Mouse (Mus musculus) bone marrow, adult 2 months (tissue): ENCODE results near the gene Aff4. TPM values are rescaled to one million over a fixed set of nuclear protein-coding genes. Genes with fewer than 3 reads are reported as not detected.
"Not testable (repeated sequence)": the region's sequence is repeated elsewhere in the genome, so short reads cannot be mapped to it uniquely, and the experiment has no call there.

Experiments
- H3K27ac ChIP-seq: fragments of 200-500 bp; 2 replicates; pipeline ENCODE4 v1.5.1; 2012; ENCODE audit warnings: low read depth, mild to moderate bottlenecking, control low read depth, inconsistent platforms, low read length; ENCODE audit not compliant: control insufficient read depth, poor library complexity, insufficient read depth
- H3K4me1 ChIP-seq: fragments of 200-500 bp; 2 replicates; pipeline ENCODE4 v1.6.1; 2011; ENCODE audit warnings: low read length; ENCODE audit not compliant: control insufficient read depth, insufficient read depth
- H3K4me3 ChIP-seq: fragments of 200-500 bp; replicated peaks from 2 replicates; pipeline ENCODE3; 2011; ENCODE audit warnings: mild to moderate bottlenecking, low read depth, low read length, control low read depth; ENCODE audit not compliant: control insufficient read depth
- CTCF ChIP-seq: fragments of 200-500 bp; IDR thresholded peaks from 2 replicates; pipeline ENCODE4 v1.5.1; 2011; ENCODE audit warnings: low read length, control low read depth; ENCODE audit not compliant: control insufficient read depth, insufficient read depth
- POLR2A ChIP-seq: fragments of 200-500 bp; IDR thresholded peaks from 2 replicates; pipeline ENCODE4 v1.6.1; 2011; ENCODE audit warnings: low read depth, mild to moderate bottlenecking, control low read depth, low read length, borderline replicate concordance; ENCODE audit not compliant: control insufficient read depth
- WGBS: fragments of 180-500 bp; shearing (Covaris S2); methylation state at CpG from one replicate; pipeline ENCODE4 v1.1.7; 2018; 5-methylcytosine and 5-hydroxymethylcytosine counted together
- polyA plus RNA-seq: library from polyadenylated mRNA; stranded (reverse); fragments of >200 nt; gene quantifications from 2 replicates; pipeline ENCODE4 v1.2.4, GENCODE M21; 2011; ENCODE audit warnings: low replicate concordance; ENCODE audit not compliant: missing spikeins, insufficient read depth, insufficient read length

Aff4 gene
- polyA plus RNA-seq, 1 experiment, result 36.2 TPM

- Histone ChIP-seq H3K27ac (no peak overlapping the region), H3K4me1 (peaks cover 3% of the 10 kb centered on the region; the same call in 1 of the 2 replicates), H3K4me3 (no peak overlapping the region)
- 18% methylated on average over 1 of the region's 1 CpGs for WGBS
- TF ChIP-seq CTCF, result no peak
- TF ChIP-seq POLR2A, result no peak
These were observed 35.9 kb upstream of the Aff4 start for GRCm38 (mm10) chr11:53314770-53315173.

GRCm38 (mm10) chr11:53316996-53317395 lies 33.6 kb upstream of the Aff4 start:
- Histone ChIP-seq H3K4me3 (no peak overlapping the region), H3K27ac (no peak overlapping the region), H3K4me1 (peaks cover 3% of the 10 kb centered on the region; the same call in 1 of the 2 replicates)
- TF ChIP-seq CTCF (no peak), POLR2A (no peak)
- WGBS, result 64% methylated on average over 6 of the region's 6 CpGs

- 91% methylated on average over 7 of the region's 7 CpGs for WGBS
- no peak overlapping the region for H3K4me3 ChIP-seq
- no peak overlapping the region for H3K27ac ChIP-seq
- TF ChIP-seq CTCF (no peak), POLR2A (no peak)
- no peaks in the 10 kb centered on the region; the same call in 1 of the 2 replicates for H3K4me1 ChIP-seq
These were observed 32.6 kb upstream of the Aff4 start for GRCm38 (mm10) chr11:53318041-53318440.

GRCm38 (mm10) chr11:53318568-53318967 lies 32.1 kb upstream of the Aff4 start:
- 81% methylated on average over 3 of the region's 3 CpGs for WGBS

GRCm38 (mm10) chr11:53319867-53320266 lies 30.8 kb upstream of the Aff4 start:
- 72% methylated on average over 13 of the region's 13 CpGs for WGBS

More at GRCm38 (mm10) chr11:53318568-53318967, 32.1 kb upstream of the Aff4 start:
- not testable (repeated sequence) for H3K27ac ChIP-seq, H3K4me3 ChIP-seq, H3K4me1 ChIP-seq

GRCm38 (mm10) chr11:53324512-53324968 lies 26.1 kb upstream of the Aff4 start, which contains the start of gene Zcchc10:
Zcchc10 (plus strand) TSS chr11:53324679.
- Histone ChIP-seq H3K4me1 (no peaks in the 10 kb centered on the region; the same call in none of the 2 replicates), H3K4me3 (peak within 1 kb of the TSS; percentile 86), H3K27ac (no peak within 1 kb of the TSS)
- TF ChIP-seq CTCF, result no peak
- TF ChIP-seq POLR2A, result no peak
- WGBS, result under 1% methylated on average over 21 of the region's 21 CpGs

More at GRCm38 (mm10) chr11:53319867-53320266, 30.8 kb upstream of the Aff4 start:
- H3K4me3 ChIP-seq, H3K4me1 ChIP-seq, H3K27ac ChIP-seq: not testable (repeated sequence)

GRCm38 (mm10) chr11:53330325-53330724 lies 20.3 kb upstream of the Aff4 start:
- H3K27ac ChIP-seq, result no peak overlapping the region
- no peaks in the 10 kb centered on the region; the same call in none of the 2 replicates for H3K4me1 ChIP-seq
- H3K4me3 ChIP-seq, result no peak overlapping the region
- WGBS, result 66% methylated on average over 7 of the region's 7 CpGs
- TF ChIP-seq CTCF (no peak), POLR2A (no peak)

- no peak overlapping the region for H3K27ac ChIP-seq
- 88% methylated on average over 6 of the region's 6 CpGs for WGBS
- TF ChIP-seq POLR2A (no peak), CTCF (no peak)
- H3K4me1 ChIP-seq, result no peaks in the 10 kb centered on the region
- no peak overlapping the region for H3K4me3 ChIP-seq
These were observed 19.5 kb upstream of the Aff4 start for GRCm38 (mm10) chr11:53331121-53331520.

GRCm38 (mm10) chr11:53332076-53332680 lies 18.5 kb upstream of the Aff4 start:
- TF ChIP-seq CTCF, result no peak
- no peak for TF ChIP-seq POLR2A
- 75% methylated on average over 14 of the region's 14 CpGs for WGBS
- H3K4me3 ChIP-seq, result no peak overlapping the region
- H3K4me1 ChIP-seq, result no peaks in the 10 kb centered on the region
- no peak overlapping the region for H3K27ac ChIP-seq
